Mouse (Mus musculus): ENCODE data around the gene Gm9913. TPM values are rescaled to one million over a fixed set of nuclear protein-coding genes. Genes with fewer than 3 reads are reported as not detected.

The Gm9913 gene
- polyA plus RNA-seq (2014; fragmentation: Illumina TruSeq; extraction: RNeasy Lipid Tissue Mini Kit (QIAGEN cat#74804); ENCODE audit: low read depth, low replicate concordance) = 0.21 TPM

GRCm38 (mm10) chr2:125505006-125505745, at the start of gene Gm9913:
Gene Gm9913, plus strand, starts transcription at chr2:125505089.

DNA sequence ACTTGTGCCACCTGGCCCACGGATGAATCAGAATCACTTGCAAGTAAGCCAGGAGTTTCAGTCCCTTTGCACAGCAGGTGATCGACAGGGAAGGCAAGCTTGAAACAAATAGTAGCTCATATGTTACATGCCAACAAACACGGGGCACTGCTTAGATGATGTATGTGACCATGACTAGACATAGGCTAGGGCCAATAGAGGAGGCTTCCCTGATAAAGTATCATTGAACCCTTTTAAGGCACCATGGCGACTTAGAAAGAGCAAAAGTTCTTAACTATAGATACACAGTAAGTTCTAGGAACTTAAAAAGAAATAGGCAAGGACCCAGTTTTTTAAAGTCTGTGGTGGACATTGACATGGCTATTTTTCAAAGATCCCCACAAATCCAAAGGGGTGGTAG, 3.0 kb downstream of the Gm9913 start, which contains the start of gene Fbn1:
Fbn1 (minus strand) TSS at position 101 of the 400 bp plus-strand sequence.

Other genes with a start within 250 kb of the Gm9913 start
- 18.9 TPM for gene Fbn1, start 2.9 kb downstream of the Gm9913 start, polyA plus RNA-seq (2014; fragmentation: Illumina TruSeq; extraction: RNeasy Lipid Tissue Mini Kit (QIAGEN cat#74804); ENCODE audit: low read depth, low replicate concordance)
- 1.8 TPM for gene Cep152, start 120.0 kb downstream of the Gm9913 start, polyA plus RNA-seq (2014; fragmentation: Illumina TruSeq; extraction: RNeasy Lipid Tissue Mini Kit (QIAGEN cat#74804); ENCODE audit: low read depth, low replicate concordance)
- gene Eid1, start 168.0 kb downstream of the Gm9913 start, polyA plus RNA-seq (2014; fragmentation: Illumina TruSeq; extraction: RNeasy Lipid Tissue Mini Kit (QIAGEN cat#74804); ENCODE audit: low read depth, low replicate concordance) = 56.0 TPM
- 0.99 TPM for gene Shc4, start 219.1 kb downstream of the Gm9913 start, polyA plus RNA-seq (2014; fragmentation: Illumina TruSeq; extraction: RNeasy Lipid Tissue Mini Kit (QIAGEN cat#74804); ENCODE audit: low read depth, low replicate concordance)

Measured in heart, adult 10 weeks (tissue).